Mouse (Mus musculus): ENCODE measurements at regions not wholly inside any gene's neighbourhood (a gene's known extent, or its start where the extent isn't known, plus 50 kb on each side); places are given as distances from the start of the nearest gene placed in this dataset.

DNA sequence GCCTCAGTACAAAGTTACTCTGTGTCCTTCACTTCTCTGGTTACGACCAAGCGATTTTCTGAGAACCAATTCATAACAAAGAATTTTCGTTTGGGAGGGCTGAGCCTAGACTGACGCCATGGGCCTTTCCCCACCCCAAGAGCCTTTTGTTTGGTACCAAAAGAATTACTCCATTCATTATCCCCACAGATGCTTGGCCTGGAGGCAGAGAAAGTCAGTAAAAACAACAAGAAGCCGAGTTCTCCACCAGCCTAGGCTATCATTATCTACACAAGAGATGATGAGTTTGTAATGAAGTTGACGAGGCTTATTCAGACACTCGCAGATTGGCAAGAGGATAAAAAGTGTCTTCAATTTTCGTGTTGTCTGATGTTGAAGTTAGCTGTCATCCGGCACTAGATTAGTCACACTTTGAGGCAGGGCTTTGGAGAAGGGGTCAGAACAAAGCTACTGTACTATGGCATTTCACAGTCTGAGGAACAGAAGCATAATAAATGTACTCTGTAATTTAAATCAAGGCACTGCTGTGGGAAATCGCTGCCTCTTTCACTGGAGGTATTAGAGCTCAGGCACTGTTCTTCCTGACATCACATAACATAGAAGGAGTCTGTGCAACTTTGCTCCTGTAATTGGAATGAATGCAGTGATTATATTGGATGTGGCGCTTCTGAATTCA, 296.9 kb upstream of the Fign start:
- no peak for TF ChIP-seq CTCF (IDR thresholded peaks at IDR 0.05)
- no peak for DNase-seq
- peak overlapping the region; percentile 35 for H3K27ac ChIP-seq
- no peak overlapping the region for H3K4me3 ChIP-seq
- intact Hi-C loops (cut with DNase I): no loop called here

DNA sequence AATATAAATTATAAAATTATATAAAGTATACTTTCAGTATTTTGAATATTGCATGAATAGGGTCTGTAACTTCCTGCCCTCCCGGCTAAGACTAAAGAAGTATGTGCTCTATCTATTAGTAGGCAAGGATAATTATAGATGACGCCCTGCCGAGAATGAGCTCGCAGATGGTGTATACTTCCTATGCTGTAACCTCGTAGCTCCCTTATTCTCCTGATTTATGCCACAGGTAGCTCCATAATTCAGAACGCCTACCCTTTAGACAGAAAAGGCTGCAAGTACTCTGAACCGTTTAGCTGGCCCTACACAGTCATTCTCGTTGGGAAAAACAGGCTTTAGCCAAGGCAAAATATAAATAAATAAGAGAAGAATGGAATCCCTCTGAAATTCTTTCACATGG, 296.4 kb upstream of the Fign start:
- no peak for TF ChIP-seq CTCF (IDR thresholded peaks at IDR 0.05)
- no peak for DNase-seq
- Histone ChIP-seq H3K4me3 (no peak overlapping the region), H3K27ac (no peak overlapping the region)
- intact Hi-C loops (cut with DNase I): no loop called here

DNA sequence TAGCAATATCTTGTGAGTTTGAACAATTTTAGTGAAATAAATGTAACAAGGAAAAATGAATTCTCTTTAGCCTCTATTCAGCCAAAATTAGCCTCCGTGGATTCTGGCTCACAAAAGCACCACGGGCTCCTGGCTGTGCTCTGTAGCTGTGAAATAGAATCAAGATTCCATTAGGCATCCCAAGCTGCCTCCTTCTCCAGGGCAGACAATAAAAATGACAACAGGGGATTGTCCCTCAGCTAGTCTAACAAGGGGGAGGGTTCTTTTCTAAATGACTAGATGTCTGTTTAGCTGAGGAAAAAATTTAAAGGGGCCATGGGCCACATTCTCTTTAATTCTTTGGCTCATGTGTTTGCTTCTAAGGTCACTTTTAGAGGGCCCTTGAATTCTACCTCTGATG, 272.0 kb upstream of the Fign start:
- no peak for TF ChIP-seq CTCF (IDR thresholded peaks at IDR 0.05)
- intact Hi-C loops (cut with DNase I): no loop called here
- no peak for DNase-seq
- no peak overlapping the region for H3K4me3 ChIP-seq
- no peak overlapping the region for H3K27ac ChIP-seq

- H3K27ac ChIP-seq: no peak overlapping the region
- intact Hi-C loops (cut with DNase I): no loop called here
- DNase-seq: no peak
- no peak for TF ChIP-seq CTCF (IDR thresholded peaks at IDR 0.05)
- no peak overlapping the region for H3K4me3 ChIP-seq
Observed at GRCm38 (mm10) chr2:64367188-64367587, 269.4 kb upstream of the Fign start.

GRCm38 (mm10) chr2:64366528-64366927, 268.7 kb upstream of the Fign start:
- TF ChIP-seq CTCF (IDR thresholded peaks at IDR 0.05): no peak
- H3K27ac ChIP-seq: no peak overlapping the region
- intact Hi-C loops (cut with DNase I): no loop called here
- no peak overlapping the region for H3K4me3 ChIP-seq
- no peak for DNase-seq

DNA sequence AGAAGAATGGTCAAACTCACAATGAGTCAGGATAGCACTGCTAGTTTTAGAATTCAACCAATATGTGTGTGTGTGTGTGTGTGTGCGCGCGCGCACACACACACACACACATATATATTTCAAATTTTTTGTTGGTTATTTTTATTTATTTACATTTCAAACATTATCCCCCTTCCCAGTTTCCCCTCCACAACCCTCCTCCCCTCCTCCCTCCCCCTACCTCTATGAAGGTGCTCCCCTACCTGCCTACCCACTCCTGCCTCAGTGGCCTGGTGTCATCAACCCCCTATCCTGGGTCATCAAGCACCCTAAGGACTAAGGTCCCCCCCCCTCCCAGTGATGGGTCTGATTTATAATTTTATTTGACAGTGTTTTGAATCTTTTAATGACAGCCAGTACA, 258.4 kb upstream of the Fign start:
- no peak for TF ChIP-seq CTCF (IDR thresholded peaks at IDR 0.05)
- DNase-seq: no peak
- intact Hi-C loops (cut with DNase I): no loop called here
- H3K27ac ChIP-seq: no peak overlapping the region
- H3K4me3 ChIP-seq: no peak overlapping the region

DNA sequence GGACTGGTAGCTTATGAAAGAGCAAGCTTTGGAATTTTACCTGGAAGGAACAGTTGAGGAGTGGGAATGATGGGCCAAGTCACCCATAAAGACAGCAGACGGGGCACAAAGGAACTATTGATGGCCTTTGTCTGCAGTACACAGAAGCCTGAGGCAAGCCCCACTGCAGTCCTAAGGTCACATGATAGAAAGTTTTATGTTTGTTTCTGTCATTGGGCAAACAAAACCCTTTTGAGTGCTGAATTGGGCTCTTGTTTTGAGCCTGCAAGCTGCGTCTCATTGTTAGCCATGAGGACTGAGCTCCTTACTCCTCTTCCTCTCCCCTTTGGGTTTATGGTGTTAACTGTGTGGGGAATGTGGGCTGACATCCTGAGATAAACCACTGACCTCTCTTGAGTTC, 227.7 kb upstream of the Fign start:
- no peak overlapping the region for H3K4me3 ChIP-seq
- no peak for TF ChIP-seq CTCF (IDR thresholded peaks at IDR 0.05)

More for the DNA sequence above, 227.7 kb upstream of the Fign start:
- DNase-seq: no peak
- no peak overlapping the region for H3K27ac ChIP-seq
- intact Hi-C loops (cut with DNase I): no loop called here

All from gastrocnemius, adult 2 months (tissue).